Mouse (Mus musculus) lung, adult 2 months (tissue): ENCODE results near the gene Hspbap1.

Experiments used
- CTCF ChIP-seq: fragments of 200-500 bp; IDR thresholded peaks from 2 replicates; pipeline ENCODE4 v1.5.1; 2011; ENCODE audit warnings: mild to moderate bottlenecking, low read length, control low read depth; ENCODE audit not compliant: insufficient read depth
- POLR2A ChIP-seq: fragments of 200-500 bp; IDR thresholded peaks from 2 replicates; pipeline ENCODE4 v1.6.1; 2011; ENCODE audit warnings: low read depth, mild to moderate bottlenecking, control low read depth, low read length, borderline replicate concordance; ENCODE audit errors: extremely low read depth

DNA sequence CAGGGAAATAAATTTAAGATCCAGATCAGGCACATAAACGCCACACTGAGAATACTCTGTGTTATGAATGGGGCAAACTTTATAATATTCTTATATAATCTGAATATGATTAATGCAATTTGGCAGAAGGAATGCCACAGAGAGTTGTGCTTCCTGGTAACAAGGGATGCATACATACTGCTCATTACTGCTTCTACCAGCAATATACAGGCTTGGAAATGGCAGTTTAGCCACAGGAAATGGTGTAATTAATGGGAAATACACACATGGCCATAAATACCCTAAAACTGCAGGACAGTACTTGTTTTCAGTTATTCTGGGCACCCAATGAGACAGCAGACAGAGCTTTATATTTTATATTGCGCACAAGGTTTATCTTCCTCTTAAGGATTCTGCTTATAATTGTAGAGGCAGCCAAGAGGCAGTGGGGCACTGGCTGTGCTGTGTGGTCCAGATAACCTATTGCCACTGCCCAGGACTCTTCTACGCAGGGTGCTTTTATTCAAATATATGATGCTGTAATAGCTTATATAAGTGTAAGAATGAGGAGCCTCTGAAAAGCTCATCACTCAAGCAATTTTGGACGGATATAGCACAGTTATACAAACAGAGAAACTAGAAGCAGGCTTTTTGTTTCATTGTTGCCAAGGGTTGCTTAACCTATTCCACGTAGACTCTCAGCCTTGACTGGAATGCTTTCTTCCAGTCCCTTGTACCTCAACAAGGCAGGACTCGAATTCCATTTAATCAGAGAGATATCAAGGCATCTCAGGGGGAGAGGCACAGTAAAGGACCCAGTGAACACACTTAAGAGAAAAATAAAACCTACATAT lies 14.5 kb upstream of the Hspbap1 start:
- TF ChIP-seq CTCF (no peak), POLR2A (no peak)
